Mouse (Mus musculus) lung, embryonic 16.5 days (tissue): ENCODE data around the gene Bahcc1. TPM values are rescaled to one million over a fixed set of nuclear protein-coding genes. Genes with fewer than 3 reads are reported as not detected.

ENCODE experiments used
- ATAC-seq: fragments of 200-750 bp; cut with Nextera tagmentation; 2 replicates; pipeline ENCODE4 v1.8.0; 2017; ENCODE audit warnings: low read depth, mild to moderate bottlenecking, moderate library complexity
- H3K27ac ChIP-seq: fragments of 300-500 bp; sonication (generic); 2 replicates; pipeline ENCODE4 v1.5.1; 2014; ENCODE audit warnings: mild to moderate bottlenecking, control low read depth, low read length
- H3K27me3 ChIP-seq: fragments of 300-500 bp; sonication (generic); 2 replicates; pipeline ENCODE4 v1.6.1; 2014; ENCODE audit warnings: low read depth, low read length, mixed read lengths; ENCODE audit not compliant: control insufficient read depth, insufficient read depth
- H3K36me3 ChIP-seq: fragments of 300-500 bp; sonication (generic); 2 replicates; pipeline ENCODE4 v1.6.1; 2014; ENCODE audit warnings: low read length; ENCODE audit not compliant: control insufficient read depth, insufficient read depth
- H3K4me1 ChIP-seq: fragments of 300-500 bp; sonication (generic); replicated peaks from 2 replicates; pipeline ENCODE4 v1.6.1; 2014; ENCODE audit warnings: low read length, mixed read lengths; ENCODE audit not compliant: control insufficient read depth, insufficient read depth
- H3K4me2 ChIP-seq: fragments of 300-500 bp; sonication (generic); 2 replicates; pipeline ENCODE4 v1.6.1; 2014; ENCODE audit warnings: low read depth, low read length, control low read depth
- H3K4me3 ChIP-seq: fragments of 300-500 bp; sonication (generic); 2 replicates; pipeline ENCODE4 v1.5.1; 2014; ENCODE audit warnings: mild to moderate bottlenecking, low read length, control low read depth
- H3K9ac ChIP-seq: fragments of 300-500 bp; sonication (generic); 2 replicates; pipeline ENCODE4 v1.6.1; 2014; ENCODE audit warnings: low read length, control low read depth
- H3K9me3 ChIP-seq: fragments of 300-500 bp; sonication (generic); 2 replicates; pipeline ENCODE4 v1.6.1; 2016; ENCODE audit warnings: low read length; ENCODE audit not compliant: control insufficient read depth
- whole genome bisulfite sequencing: fragments of 180-500 bp; shearing (Covaris S2); extraction: QIAGEN DNeasy Blood & Tissue Kit; methylation state at CpG from one replicate; pipeline ENCODE4 v1.1.7; 2014; 5-methylcytosine and 5-hydroxymethylcytosine counted together
- polyA plus RNA-seq: library from polyadenylated mRNA; unstranded; fragments of >200 nt; fragmentation: Nextera tagmentation; extraction: Ambion mirVana; gene quantifications from 2 replicates; pipeline ENCODE4 v1.2.1, GENCODE M21; 2015

Bahcc1 gene
- polyA plus RNA-seq, 1 experiment from 2014 or later, result 7.5 TPM

DNA sequence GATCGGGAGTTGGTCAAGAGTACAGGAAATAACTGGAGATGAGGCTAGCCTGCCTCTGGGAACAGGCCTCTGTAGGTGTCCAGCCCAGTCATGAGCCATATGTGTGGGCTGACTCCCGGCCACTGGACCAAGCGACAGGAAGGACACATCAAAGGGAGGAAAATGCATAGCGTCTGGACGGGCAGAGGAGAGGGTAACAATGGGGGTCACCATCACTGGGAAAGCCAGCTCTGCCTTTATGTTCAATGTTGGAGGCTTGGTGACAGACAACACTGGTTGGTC is 74.3 kb downstream of the Bahcc1 start:
- WGBS, result 20% methylated on average over 5 of the region's 5 CpGs
- no peak for ATAC-seq
- Histone ChIP-seq H3K9ac (0 out of 2 replicates have a peak overlapping the region, but pooled peaks have one; percentile 8), H3K4me1 (peaks cover 49% of the 10 kb centered on the region), H3K4me3 (no peak overlapping the region), H3K27me3 (no peaks in the 10 kb centered on the region), H3K4me2 (no peak overlapping the region), H3K36me3 (no peaks in the 10 kb centered on the region), H3K9me3 (no peaks in the 10 kb centered on the region), H3K27ac (peak overlapping the region; percentile 60)

DNA sequence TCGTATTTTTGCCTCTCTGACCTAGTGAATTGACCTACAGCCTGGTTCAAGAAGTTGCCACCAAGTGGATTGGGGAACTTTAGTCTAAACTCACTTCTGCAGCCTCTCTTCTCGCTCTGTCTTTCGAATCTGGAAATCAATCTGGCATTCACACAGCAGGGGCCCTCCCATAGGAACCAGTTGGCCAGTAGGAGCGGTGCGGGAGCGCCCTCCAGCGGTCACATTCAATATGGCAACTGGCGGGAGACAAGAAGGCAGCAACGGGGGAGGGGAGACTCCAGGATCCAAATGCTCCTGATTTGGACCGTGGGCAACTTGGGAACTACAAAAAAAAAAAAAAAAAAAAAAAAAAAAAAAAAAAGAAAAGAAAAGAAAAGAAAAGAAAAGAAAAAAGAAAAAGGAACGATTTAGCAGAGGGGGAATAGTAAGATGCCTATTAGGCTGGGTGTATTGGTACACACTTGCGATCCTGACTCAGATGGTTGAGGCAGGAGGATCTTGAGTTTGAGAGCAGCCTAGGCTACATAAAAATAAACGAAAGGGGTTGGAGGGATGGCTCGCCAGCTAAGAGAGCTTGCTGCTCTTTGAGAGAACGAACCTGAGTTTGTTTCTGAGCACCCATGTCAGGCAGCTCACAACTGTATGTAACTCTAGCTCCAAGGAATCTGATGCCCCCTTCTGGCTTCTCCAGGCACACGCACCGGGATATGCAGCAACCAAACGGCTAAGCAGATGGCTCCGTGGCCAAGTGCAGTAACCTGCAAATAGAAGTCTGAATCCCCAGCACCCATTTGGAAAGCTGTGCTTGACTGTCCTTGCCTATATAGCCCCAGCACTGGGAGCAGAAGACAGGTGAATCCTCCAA is 75.1 kb downstream of the Bahcc1 start:
- no peak overlapping the region for H3K9ac ChIP-seq
- no peak overlapping the region for H3K4me3 ChIP-seq
- H3K27me3 ChIP-seq, result no peaks in the 10 kb centered on the region
- no peaks in the 10 kb centered on the region for H3K36me3 ChIP-seq
- H3K27ac ChIP-seq, result peak overlapping the region; percentile 60
- ATAC-seq, result peak; percentile 16; the same call in 1 of the 2 replicates
- H3K9me3 ChIP-seq, result no peaks in the 10 kb centered on the region
- peaks cover 52% of the 10 kb centered on the region for H3K4me1 ChIP-seq
- 4% methylated on average over 19 of the region's 19 CpGs for WGBS
- H3K4me2 ChIP-seq, result peak overlapping the region; percentile 28; the same call in 1 of the 2 replicates

DNA sequence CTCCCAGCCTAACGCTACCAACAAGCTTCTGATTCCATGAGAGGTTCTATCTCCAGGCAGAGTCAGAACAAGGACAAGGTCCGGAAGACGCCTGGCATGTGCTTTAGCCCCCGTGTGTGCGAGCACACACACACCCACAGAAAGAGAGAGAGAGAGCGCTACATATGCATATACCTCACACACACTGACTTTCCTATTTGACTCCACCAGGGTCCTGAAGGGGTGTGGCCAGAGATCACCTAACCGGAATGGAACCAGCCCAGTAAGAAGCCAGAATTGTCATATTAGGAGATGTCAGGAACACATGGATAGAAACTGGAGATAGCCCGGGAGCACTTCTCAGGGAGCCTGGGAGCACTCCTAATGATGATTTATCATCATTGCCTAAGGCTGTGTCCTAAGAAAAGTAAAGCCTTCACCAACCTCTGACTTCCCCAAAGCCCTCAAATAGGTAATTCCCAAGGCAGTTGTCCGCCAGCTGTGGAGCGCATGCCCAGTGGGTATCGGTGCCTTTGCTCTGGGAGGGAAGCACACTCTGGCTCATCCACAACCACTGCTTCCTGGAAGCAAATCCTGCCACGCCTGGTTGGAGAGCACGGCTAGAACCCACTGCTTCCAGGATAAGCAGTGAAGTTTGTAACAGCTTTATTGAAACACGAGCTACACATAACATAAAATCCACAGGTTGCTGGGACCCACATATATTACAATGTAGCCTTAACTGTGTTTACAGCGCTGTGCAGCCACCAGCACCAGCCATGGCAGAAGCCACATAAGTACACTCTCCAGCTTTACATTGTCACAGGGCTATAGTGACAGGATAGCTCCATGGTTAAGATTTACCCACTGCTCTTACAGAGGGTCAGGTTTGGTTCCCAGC is 75.9 kb downstream of the Bahcc1 start:
- no peak overlapping the region for H3K4me3 ChIP-seq
- H3K9ac ChIP-seq, result no peak overlapping the region
- H3K27ac ChIP-seq, result no peak overlapping the region
- H3K4me2 ChIP-seq, result peak overlapping the region; percentile 28; the same call in 1 of the 2 replicates
- peaks cover 57% of the 10 kb centered on the region for H3K4me1 ChIP-seq
- no peaks in the 10 kb centered on the region for H3K36me3 ChIP-seq
- H3K27me3 ChIP-seq, result no peaks in the 10 kb centered on the region
- 43% methylated on average over 15 of the region's 15 CpGs for WGBS
- H3K9me3 ChIP-seq, result no peaks in the 10 kb centered on the region
- no peak for ATAC-seq

DNA sequence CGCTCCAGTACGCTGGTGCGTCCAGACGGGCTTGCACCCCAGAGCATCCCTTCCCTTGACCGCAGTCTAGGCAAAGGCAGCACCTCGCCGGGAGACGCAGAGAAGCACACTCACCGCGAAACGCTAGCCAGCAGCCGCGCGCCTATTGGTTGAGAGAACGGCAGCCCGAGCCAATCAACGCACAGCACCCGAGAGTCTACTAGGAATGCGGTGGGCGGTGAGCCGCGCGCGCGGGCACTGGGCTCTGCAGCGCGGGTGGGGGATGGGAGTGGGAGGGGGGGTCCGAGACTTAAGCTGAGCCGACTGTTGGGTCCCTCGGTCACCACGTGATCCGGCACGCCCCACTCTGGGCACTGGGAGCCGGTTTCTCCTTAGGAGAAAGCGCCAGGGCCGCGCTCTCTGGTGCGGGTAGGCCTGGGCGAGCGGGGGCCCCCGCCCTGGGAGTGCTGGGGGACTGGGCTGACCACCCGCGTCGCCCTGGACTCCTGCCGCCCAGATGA is 78.1 kb downstream of the Bahcc1 start:
- Histone ChIP-seq H3K4me3 (peak overlapping the region; percentile 52), H3K27me3 (no peaks in the 10 kb centered on the region), H3K9me3 (no peaks in the 10 kb centered on the region), H3K4me1 (peaks cover 54% of the 10 kb centered on the region), H3K4me2 (peak overlapping the region; percentile 60), H3K27ac (peak overlapping the region; percentile 92), H3K9ac (peak overlapping the region; percentile 72), H3K36me3 (no peaks in the 10 kb centered on the region)
- under 1% methylated on average over 40 of the region's 45 CpGs for WGBS
- ATAC-seq, result peak; percentile 91

DNA sequence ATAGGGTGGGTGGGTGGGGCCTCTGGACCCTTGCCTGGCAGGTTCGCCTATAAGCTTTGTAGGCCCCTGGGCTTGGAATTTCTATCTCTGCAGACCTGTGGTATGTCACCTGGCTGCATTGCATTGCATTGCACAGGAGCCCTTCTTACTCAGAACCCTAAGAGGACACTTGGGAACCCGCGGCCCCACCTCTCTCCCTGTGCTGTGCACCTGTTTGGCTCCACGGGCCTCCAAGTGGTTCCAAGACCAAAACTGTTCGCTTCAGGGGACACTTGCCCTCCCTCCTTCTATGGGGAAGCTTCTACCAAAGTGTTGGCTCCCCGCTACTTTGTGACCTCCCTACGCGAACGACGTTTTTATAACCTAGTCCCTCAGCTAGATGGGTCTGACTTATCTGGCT is 78.8 kb downstream of the Bahcc1 start:
- Histone ChIP-seq H3K36me3 (no peaks in the 10 kb centered on the region), H3K27me3 (no peaks in the 10 kb centered on the region), H3K4me1 (peaks cover 49% of the 10 kb centered on the region), H3K4me2 (peak overlapping the region; percentile 60), H3K4me3 (peak overlapping the region; percentile 52), H3K9me3 (no peaks in the 10 kb centered on the region), H3K27ac (peak overlapping the region; percentile 92), H3K9ac (peak overlapping the region; percentile 72)
- peak; percentile 24 for ATAC-seq
- 37% methylated on average over 10 of the region's 10 CpGs for WGBS

DNA sequence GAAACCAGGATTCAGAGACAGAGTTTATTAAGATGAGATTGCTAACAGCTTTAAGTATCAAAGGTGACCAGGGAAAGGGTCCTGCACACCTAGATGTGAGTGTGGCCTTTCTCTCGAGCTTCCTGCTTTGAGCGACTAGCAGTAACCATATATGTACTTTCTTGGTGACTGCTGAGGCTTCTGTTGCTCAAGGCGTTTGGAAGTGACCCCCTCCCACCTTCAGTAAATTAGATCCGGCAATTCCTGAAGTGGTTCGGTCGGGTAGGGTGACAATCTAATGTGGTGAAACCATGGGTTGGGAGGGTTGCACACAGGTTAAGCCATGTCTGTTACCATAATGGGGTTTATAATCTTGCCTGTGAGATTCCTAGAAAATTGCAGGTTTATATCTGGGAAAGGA is 79.3 kb downstream of the Bahcc1 start:
- no peak for ATAC-seq
- H3K4me2 ChIP-seq, result peak overlapping the region; percentile 60; the same call in 1 of the 2 replicates
- no peaks in the 10 kb centered on the region for H3K27me3 ChIP-seq
- H3K27ac ChIP-seq, result peak overlapping the region; percentile 92
- H3K4me3 ChIP-seq, result no peak overlapping the region
- peaks cover 47% of the 10 kb centered on the region for H3K4me1 ChIP-seq
- no peak overlapping the region; the same call in 1 of the 2 replicates for H3K9ac ChIP-seq
- no peaks in the 10 kb centered on the region for H3K36me3 ChIP-seq
- 52% methylated on average over 6 of the region's 6 CpGs for WGBS
- no peaks in the 10 kb centered on the region for H3K9me3 ChIP-seq

DNA sequence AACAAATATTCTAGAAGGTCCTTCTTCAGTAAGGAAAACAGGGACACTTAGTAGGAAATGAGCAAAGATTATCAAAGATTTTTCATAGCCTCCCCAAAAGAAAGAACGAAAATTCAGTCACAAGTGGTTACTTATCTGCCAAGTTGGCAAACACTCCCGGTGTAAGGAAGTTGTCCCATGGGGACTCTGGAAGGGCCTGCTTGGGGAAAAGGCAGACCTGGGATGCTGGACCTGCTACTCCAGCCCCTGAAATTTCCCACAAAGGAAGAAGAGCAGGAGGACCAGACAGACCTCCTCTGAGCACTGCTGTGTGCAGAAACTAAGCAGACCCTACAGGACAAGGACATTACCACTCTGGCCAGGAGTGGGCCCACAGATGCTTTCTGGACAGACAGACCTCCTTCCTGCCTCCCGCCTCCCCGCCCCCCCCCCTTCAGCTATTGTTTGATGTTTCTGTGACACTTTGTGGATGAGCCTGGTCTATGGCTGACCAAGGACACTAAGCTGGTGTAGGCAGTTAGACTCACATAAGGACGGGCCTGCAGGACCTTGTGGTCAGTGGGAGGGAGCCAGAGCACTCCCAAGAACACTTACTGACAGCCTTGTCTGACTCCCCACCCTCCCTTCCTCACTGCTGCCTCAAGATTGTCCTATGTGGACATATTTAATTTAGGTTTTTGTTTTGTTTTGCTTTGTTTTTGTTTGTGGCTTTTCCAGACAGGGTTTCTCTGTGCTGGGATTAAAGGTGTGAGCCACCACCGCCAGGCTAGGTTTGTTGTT is 81.3 kb downstream of the Bahcc1 start:
- peak overlapping the region; percentile 77 for H3K27ac ChIP-seq
- no peaks in the 10 kb centered on the region for H3K27me3 ChIP-seq
- H3K9me3 ChIP-seq, result no peaks in the 10 kb centered on the region
- no peaks in the 10 kb centered on the region for H3K36me3 ChIP-seq
- peaks cover 42% of the 10 kb centered on the region for H3K4me1 ChIP-seq
- no peak overlapping the region for H3K9ac ChIP-seq
- H3K4me3 ChIP-seq, result no peak overlapping the region
- H3K4me2 ChIP-seq, result no peak overlapping the region
- 38% methylated on average over 6 of the region's 6 CpGs for WGBS
- no peak for ATAC-seq

DNA sequence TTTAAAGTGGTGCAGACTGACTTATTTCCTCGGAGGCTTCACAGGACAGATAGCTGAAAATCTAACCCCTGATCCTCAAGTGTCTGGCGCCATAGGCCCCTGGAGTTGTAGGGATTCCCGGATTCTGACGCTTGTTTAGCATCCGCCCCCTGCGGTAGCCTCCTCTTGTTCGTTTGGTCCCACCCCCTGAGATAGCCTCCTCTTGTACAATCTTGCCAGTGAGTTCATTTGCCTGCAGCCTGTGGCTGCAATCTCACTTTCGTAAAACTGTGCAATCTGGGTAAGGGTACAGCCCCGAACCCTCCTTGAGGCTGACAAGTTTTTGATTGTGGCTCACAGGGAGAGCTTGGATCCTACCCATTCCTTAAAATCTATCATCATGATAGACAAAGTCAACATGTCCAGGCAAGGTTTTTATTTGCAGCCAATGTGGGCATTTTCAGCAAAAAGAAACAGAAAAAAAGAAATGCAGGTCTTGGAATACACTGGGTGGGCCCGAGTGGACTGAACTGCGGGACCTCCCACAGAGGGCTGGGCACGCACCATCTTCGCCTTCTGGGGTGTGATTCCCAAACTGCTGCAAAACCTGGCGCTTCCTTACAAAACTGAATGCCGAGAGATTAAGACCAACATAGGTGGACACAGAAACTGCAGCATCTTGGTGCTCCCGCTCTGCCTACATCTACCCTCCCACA is 82.1 kb downstream of the Bahcc1 start:
- Histone ChIP-seq H3K4me1 (peaks cover 42% of the 10 kb centered on the region), H3K4me3 (no peak overlapping the region), H3K4me2 (peak overlapping the region; percentile 98; the same call in 1 of the 2 replicates), H3K27me3 (no peaks in the 10 kb centered on the region), H3K9ac (no peak overlapping the region; the same call in none of the 2 replicates), H3K36me3 (no peaks in the 10 kb centered on the region), H3K27ac (peak overlapping the region; percentile 100), H3K9me3 (no peaks in the 10 kb centered on the region)
- ATAC-seq, result no peak
- WGBS, result 45% methylated on average over 16 of the region's 16 CpGs
